Mouse (Mus musculus) liver, postnatal 0 days (tissue): ENCODE results near the gene Zfp456. TPM values are rescaled to one million over a fixed set of nuclear protein-coding genes. Genes with fewer than 3 reads are reported as not detected.

Experiments
- ATAC-seq: fragments of 200-750 bp; cut with Nextera tagmentation; 2 replicates; pipeline ENCODE4 v1.8.0; 2017; ENCODE audit warnings: mild to moderate bottlenecking, moderate library complexity
- DNase-seq: peaks from one replicate; pipeline ENCODE4 v3.0.0-alpha.2; 2016
- H3K27ac ChIP-seq: fragments of 300-500 bp; sonication (generic); 2 replicates; pipeline ENCODE4 v1.5.1; 2014; ENCODE audit warnings: antibody characterized with exemption, moderate library complexity, mild to moderate bottlenecking, low read depth
- H3K27me3 ChIP-seq: fragments of 300-500 bp; sonication (generic); 2 replicates; pipeline ENCODE4 v1.6.1; 2014; ENCODE audit warnings: low read length, control low read depth, mixed read lengths; ENCODE audit not compliant: insufficient read depth
- H3K36me3 ChIP-seq: fragments of 300-500 bp; sonication (generic); replicated peaks from 2 replicates; pipeline ENCODE4 v1.6.1; 2014; ENCODE audit warnings: mild to moderate bottlenecking, control low read depth, low read length, moderate library complexity, mixed read lengths; ENCODE audit not compliant: insufficient read depth
- H3K4me1 ChIP-seq: fragments of 300-500 bp; sonication (generic); 2 replicates; pipeline ENCODE4 v1.6.1; 2014; ENCODE audit warnings: antibody characterized with exemption, mild to moderate bottlenecking, control low read depth; ENCODE audit not compliant: insufficient read depth
- H3K4me2 ChIP-seq: fragments of 300-500 bp; sonication (generic); 2 replicates; pipeline ENCODE4 v1.6.1; 2014; ENCODE audit warnings: low read depth, mild to moderate bottlenecking, low read length, moderate library complexity, mixed read lengths
- H3K4me3 ChIP-seq: fragments of 300-500 bp; sonication (generic); 2 replicates; pipeline ENCODE4 v1.5.1; 2014; ENCODE audit warnings: low read depth, low read length
- H3K9ac ChIP-seq: fragments of 300-500 bp; sonication (generic); replicated peaks from 2 replicates; pipeline ENCODE4 v1.6.1; 2014; ENCODE audit warnings: mild to moderate bottlenecking, moderate library complexity
- H3K9me3 ChIP-seq: fragments of 300-500 bp; sonication (generic); 2 replicates; pipeline ENCODE4 v1.6.1; 2016; ENCODE audit warnings: mild to moderate bottlenecking, control low read depth, low read length, mixed read lengths
- CTCF ChIP-seq: sonication (generic); IDR thresholded peaks from 2 replicates; pipeline ENCODE4 v1.5.1; 2016; ENCODE audit warnings: antibody characterized with exemption, low read depth
- EP300 ChIP-seq: IDR thresholded peaks from 2 replicates; pipeline ENCODE4 v1.6.1; 2016; ENCODE audit warnings: antibody characterized with exemption, low read depth, mild to moderate bottlenecking
- WGBS: fragments of 180-500 bp; shearing (Covaris S2); extraction: QIAGEN DNeasy Blood & Tissue Kit; methylation state at CpG from one replicate; pipeline ENCODE4 v1.1.7; 2014; ENCODE audit not compliant: insufficient replicate concordance; 5-methylcytosine and 5-hydroxymethylcytosine counted together
- polyA plus RNA-seq: library from polyadenylated mRNA; unstranded; fragments of >200 nt; fragmentation: Nextera tagmentation; extraction: Ambion mirVana; gene quantifications from 2 replicates; pipeline ENCODE4 v1.2.1, GENCODE M21; 2015

Gene Zfp456
- polyA plus RNA-seq, 1 experiment from 2014 or later: 0.41 TPM

- Histone ChIP-seq H3K9ac (peak overlapping the region; percentile 58; the same call in 1 of the 2 replicates), H3K4me2 (peak overlapping the region; percentile 74), H3K27me3 (no peaks in the 10 kb centered on the region), H3K4me3 (peak overlapping the region; percentile 65), H3K36me3 (no peaks in the 10 kb centered on the region), H3K27ac (peak overlapping the region; percentile 72), H3K4me1 (peaks cover 13% of the 10 kb centered on the region; the same call in 1 of the 2 replicates), H3K9me3 (no peaks in the 10 kb centered on the region)
- TF ChIP-seq EP300 (no peak), CTCF (no peak)
- ATAC-seq (no peak), DNase-seq (no peak)
- WGBS: 59% methylated on average over 1 of the region's 1 CpGs
These were observed 42.7 kb downstream of the Zfp456 start for GRCm38 (mm10) chr13:67332877-67333276.

GRCm38 (mm10) chr13:67332019-67332724, 43.4 kb downstream of the Zfp456 start, which contains the start of gene Zfp595:
Gene Zfp595 (minus strand): TSS chr13:67332570.
- H3K4me3 ChIP-seq: peak within 1 kb of the TSS; percentile 65
- no peaks in the 10 kb centered on the region for H3K36me3 ChIP-seq
- peak within 1 kb of the TSS; percentile 72 for H3K27ac ChIP-seq
- no peaks in the 10 kb centered on the region for H3K9me3 ChIP-seq
- peak within 1 kb of the TSS; percentile 74 for H3K4me2 ChIP-seq
- peak; percentile 85 for DNase-seq
- H3K9ac ChIP-seq: peak within 1 kb of the TSS; percentile 58
- peak; percentile 90 for ATAC-seq
- WGBS: 6% methylated on average over 17 of the region's 17 CpGs
- TF ChIP-seq CTCF (peak; percentile 75), EP300 (no peak; the same call in 1 of the 2 replicates)
- peaks cover 13% of the 10 kb centered on the region; the same call in 1 of the 2 replicates for H3K4me1 ChIP-seq
- no peaks in the 10 kb centered on the region for H3K27me3 ChIP-seq

Other genes starting within 250 kb of the Zfp456 start
- gene Rsl1, start 202.6 kb downstream of the Zfp456 start, polyA plus RNA-seq: 2.0 and 2.1 TPM in 2 replicates
- 0.43 and 0.53 TPM in 2 replicates for gene Zfp455, start 181.3 kb downstream of the Zfp456 start, polyA plus RNA-seq
- 0.30 and 0.40 TPM in 2 replicates for gene Zfp458, start 97.3 kb downstream of the Zfp456 start, polyA plus RNA-seq
- 0.19 and 0.39 TPM in 2 replicates for gene Zfp457, start 69.3 kb downstream of the Zfp456 start, polyA plus RNA-seq
- gene Zfp595, start 43.2 kb downstream of the Zfp456 start, polyA plus RNA-seq: 0.63 and 0.65 TPM in 2 replicates
- gene Gm28044, start 15.3 kb downstream of the Zfp456 start, polyA plus RNA-seq: 0.25 TPM in 1 of 2 replicates, not detected in the other
- gene Zfp953, start 15.2 kb downstream of the Zfp456 start, polyA plus RNA-seq: 0.45 and 0.52 TPM in 2 replicates
- 0.42 TPM in 1 of 2 replicates, not detected in the other for gene Gm28041, start 77 bp downstream of the Zfp456 start, polyA plus RNA-seq
- gene Zfp429, start 24.0 kb upstream of the Zfp456 start, polyA plus RNA-seq: 1.4 and 2.1 TPM in 2 replicates
- not detected in 2 replicates for gene Zfp459, start 45.6 kb upstream of the Zfp456 start, polyA plus RNA-seq
- gene Zfp874a, start 75.8 kb upstream of the Zfp456 start, polyA plus RNA-seq: 4.5 and 5.0 TPM in 2 replicates
- gene Zfp874b, start 108.4 kb upstream of the Zfp456 start, polyA plus RNA-seq: 2.0 and 2.1 TPM in 2 replicates
- 2.1 and 2.5 TPM in 2 replicates for gene Zfp58, start 124.7 kb upstream of the Zfp456 start, polyA plus RNA-seq
- gene Gm26965, start 150.3 kb upstream of the Zfp456 start, polyA plus RNA-seq: not detected in 2 replicates
- gene Zfp87, start 150.4 kb upstream of the Zfp456 start, polyA plus RNA-seq: 11.3 and 11.5 TPM in 2 replicates
- gene Zfp748, start 178.0 kb upstream of the Zfp456 start, polyA plus RNA-seq: 1.6 and 1.9 TPM in 2 replicates
- gene Zfp729b, start 233.9 kb upstream of the Zfp456 start, polyA plus RNA-seq: 0.84 and 1.2 TPM in 2 replicates